In the genomic region with DNA sequence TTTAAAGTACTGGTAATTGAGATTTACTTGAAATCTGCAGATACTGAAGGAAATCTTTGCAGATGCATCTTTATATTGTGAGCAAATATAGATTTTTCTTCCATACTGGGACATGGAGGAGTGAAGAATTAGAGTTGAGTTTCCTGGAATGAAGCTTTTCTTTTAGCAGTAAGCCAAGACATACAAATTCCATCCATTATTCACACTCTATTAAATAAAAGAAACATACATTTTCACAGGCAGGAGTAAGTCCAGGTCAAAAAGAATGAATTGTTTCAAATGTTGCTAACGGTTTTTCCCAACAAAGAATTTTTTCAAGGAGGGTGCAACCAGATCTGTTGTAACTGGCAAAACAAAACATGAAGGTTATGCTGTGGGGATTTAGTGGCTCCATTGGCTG, we compare ENCODE assay signal across 16 mouse cellular contexts. TPM values are rescaled to one million over a fixed set of nuclear protein-coding genes. Genes with fewer than 3 reads are reported as not detected.
"Had no signal": no experiment of that assay in that cellular context is flagged by ENCODE, and none has a peak within 500 bp of the region (broad histone marks: within the 10 kb centered on the region; RNA-seq: fewer than 3 reads in every experiment).

No protein-coding gene starts in this region.

- H3K9me3 ChIP-seq: limb, embryonic 12.5 days; liver, embryonic 13.5 days; lung, embryonic 15.5 days; midbrain, embryonic 15.5 days; neural tube, embryonic 12.5 days had no signal

- H3K9ac ChIP-seq: limb, embryonic 12.5 days; liver, embryonic 13.5 days; liver, postnatal 0 days; lung, embryonic 15.5 days; midbrain, embryonic 15.5 days; neural tube, embryonic 12.5 days had no signal

- H3K36me3 ChIP-seq: limb, embryonic 12.5 days; liver, embryonic 13.5 days; lung, embryonic 15.5 days; midbrain, embryonic 15.5 days; neural tube, embryonic 12.5 days had no signal

- ATAC-seq: liver, postnatal 0 days; midbrain, embryonic 15.5 days had no signal

- DNase-seq: kidney, adult 11 months; kidney, postnatal 10 days; kidney, postnatal 4 days; liver; liver, embryonic 13.5 days; liver, postnatal 0 days; thymus, adult 18-20 months; thymus, postnatal 14 days had no signal

- H3K4me3 ChIP-seq: limb, embryonic 12.5 days; liver, embryonic 13.5 days; lung, embryonic 15.5 days; midbrain, embryonic 15.5 days; neural tube, embryonic 12.5 days had no signal

- H3K4me2 ChIP-seq: limb, embryonic 12.5 days; liver, embryonic 13.5 days; lung, embryonic 15.5 days; midbrain, embryonic 15.5 days; neural tube, embryonic 12.5 days had no signal

- H3K27ac ChIP-seq: limb, embryonic 12.5 days; liver, embryonic 13.5 days; lung, embryonic 15.5 days; midbrain, embryonic 15.5 days; neural tube, embryonic 12.5 days had no signal

RNA-seq across cellular contexts. Expression of a gene that starts 14.6 kb away (rescaled TPM):
- total RNA-seq: monocyte, adult 5-6 weeks; neutrophil, adult 5-6 weeks had no signal
- polyA plus RNA-seq: kidney, embryonic 14.5 days; limb, embryonic 12.5 days; liver, embryonic 13.5 days; liver, postnatal 0 days; lung, embryonic 15.5 days; midbrain, embryonic 15.5 days; neural tube, embryonic 12.5 days; stomach, embryonic 14.5 days had no signal

RNA-seq across cellular contexts. Expression of a gene that starts 17.2 kb away (rescaled TPM):
- total RNA-seq: monocyte, adult 5-6 weeks; neutrophil, adult 5-6 weeks had no signal
- polyA plus RNA-seq: kidney, embryonic 14.5 days; limb, embryonic 12.5 days; liver, postnatal 0 days; neural tube, embryonic 12.5 days; stomach, embryonic 14.5 days had no signal
